Mouse (Mus musculus) midbrain, embryonic 16.5 days (tissue): Measurements from ENCODE around the gene Olfr195. TPM values are rescaled to one million over a fixed set of nuclear protein-coding genes. Genes with fewer than 3 reads are reported as not detected.

Experiments used
- polyA plus RNA-seq: library from polyadenylated mRNA; unstranded; fragments of >200 nt; fragmentation: Nextera tagmentation; extraction: Ambion mirVana; gene quantifications from 2 replicates; pipeline ENCODE4 v1.2.1, GENCODE M21; 2015

Gene Olfr195
- polyA plus RNA-seq, 1 experiment from 2014 or later, result not detected

Other genes starting within 250 kb of the Olfr195 start
- gene Olfr181, start 218.3 kb upstream of the Olfr195 start, polyA plus RNA-seq, result not detected in 2 replicates
- gene Olfr180, start 217.7 kb upstream of the Olfr195 start, polyA plus RNA-seq, result not detected in 2 replicates
- not detected in 2 replicates for gene Olfr183, start 151.7 kb upstream of the Olfr195 start, polyA plus RNA-seq
- gene Olfr186, start 116.8 kb upstream of the Olfr195 start, polyA plus RNA-seq, result not detected in 2 replicates
- gene Olfr187, start 107.3 kb upstream of the Olfr195 start, polyA plus RNA-seq, result not detected in 2 replicates
- not detected in 2 replicates for gene Olfr190, start 69.0 kb upstream of the Olfr195 start, polyA plus RNA-seq
- gene Olfr191, start 57.2 kb upstream of the Olfr195 start, polyA plus RNA-seq, result not detected in 2 replicates
- gene Olfr193, start 35.2 kb upstream of the Olfr195 start, polyA plus RNA-seq, result not detected in 2 replicates
- not detected in 2 replicates for gene Olfr194, start 26.0 kb upstream of the Olfr195 start, polyA plus RNA-seq
- gene Olfr196, start 23.4 kb downstream of the Olfr195 start, polyA plus RNA-seq, result not detected in 2 replicates
- gene Olfr198, start 56.5 kb downstream of the Olfr195 start, polyA plus RNA-seq, result not detected in 2 replicates
- not detected in 2 replicates for gene Olfr199, start 72.7 kb downstream of the Olfr195 start, polyA plus RNA-seq
- gene Olfr201, start 125.6 kb downstream of the Olfr195 start, polyA plus RNA-seq, result not detected in 2 replicates
- gene Olfr202, start 139.7 kb downstream of the Olfr195 start, polyA plus RNA-seq, result not detected in 2 replicates
- not detected in 2 replicates for gene Olfr203, start 151.8 kb downstream of the Olfr195 start, polyA plus RNA-seq
- not detected in 2 replicates for gene Olfr204, start 171.2 kb downstream of the Olfr195 start, polyA plus RNA-seq
- gene Olfr205, start 184.1 kb downstream of the Olfr195 start, polyA plus RNA-seq, result not detected in 2 replicates
- not detected in 2 replicates for gene Olfr206, start 202.2 kb downstream of the Olfr195 start, polyA plus RNA-seq
- not detected in 2 replicates for gene Olfr209, start 216.9 kb downstream of the Olfr195 start, polyA plus RNA-seq